Mouse (Mus musculus) layer of hippocampus, postnatal 14 days (tissue): ENCODE data around the gene Heg1. TPM values are rescaled to one million over a fixed set of nuclear protein-coding genes. Genes with fewer than 3 reads are reported as not detected.

Source experiments
- DNase-seq, 2 experiments: peaks; one replicate each; pipeline ENCODE4 v3.0.0; 2021 to 2022; ENCODE audit warnings: low spot score in 2 of 2, mixed read lengths in 1 of 2
- total RNA-seq, 2 experiments: library from RNA; stranded (reverse); gene quantifications; 2 replicates each; pipeline ENCODE4 v1.2.3; 2021

The Heg1 gene
- total RNA-seq, 2 experiments from 2014 or later = 39.6 to 41.7 TPM

- no peak for DNase-seq
Observed at GRCm38 (mm10) chr16:33768491-33769278, 84.5 kb downstream of the Heg1 start.

GRCm38 (mm10) chr16:33769848-33770247 is 85.7 kb downstream of the Heg1 start:
- no peak for DNase-seq

GRCm38 (mm10) chr16:33770778-33771454 is 86.7 kb downstream of the Heg1 start:
- no peak for DNase-seq

- no peak for DNase-seq
Observed at GRCm38 (mm10) chr16:33772809-33773208, 88.6 kb downstream of the Heg1 start.

- no peak for DNase-seq
Observed at GRCm38 (mm10) chr16:33774972-33775371, 90.8 kb downstream of the Heg1 start.

GRCm38 (mm10) chr16:33775733-33776335 is 91.7 kb downstream of the Heg1 start:
- DNase-seq = no peak

- DNase-seq = no peak
Observed at GRCm38 (mm10) chr16:33776766-33777529, 92.8 kb downstream of the Heg1 start.

GRCm38 (mm10) chr16:33777607-33778006 is 93.4 kb downstream of the Heg1 start:
- DNase-seq = no peak

- DNase-seq = no peak
Observed at GRCm38 (mm10) chr16:33781789-33782728, 97.9 kb downstream of the Heg1 start.

- DNase-seq = no peak
Observed at GRCm38 (mm10) chr16:33782729-33783091, 98.5 kb downstream of the Heg1 start.

- DNase-seq = no peak
Observed at GRCm38 (mm10) chr16:33784547-33784946, 100.4 kb downstream of the Heg1 start.

- no peak for DNase-seq
Observed at GRCm38 (mm10) chr16:33785092-33785704, 101.0 kb downstream of the Heg1 start.

GRCm38 (mm10) chr16:33786657-33787390 is 102.7 kb downstream of the Heg1 start:
- DNase-seq = no peak

- no peak for DNase-seq
Observed at GRCm38 (mm10) chr16:33793846-33794791, 109.9 kb downstream of the Heg1 start, which contains the start of gene Muc13. Muc13 (plus strand) TSS chr16:33794037.

GRCm38 (mm10) chr16:33795106-33795505 is 110.9 kb downstream of the Heg1 start:
- no peak for DNase-seq

- DNase-seq = no peak
Observed at GRCm38 (mm10) chr16:33795887-33796286, 111.7 kb downstream of the Heg1 start.

GRCm38 (mm10) chr16:33796756-33797155 is 112.6 kb downstream of the Heg1 start:
- DNase-seq = no peak

GRCm38 (mm10) chr16:33797860-33798259 is 113.7 kb downstream of the Heg1 start:
- DNase-seq = peak; percentile 40 to 60
